Mouse (Mus musculus): ENCODE results near the gene Grap2. TPM values are rescaled to one million over a fixed set of nuclear protein-coding genes. Genes with fewer than 3 reads are reported as not detected.
"Not testable (repeated sequence)": the region's sequence is repeated elsewhere in the genome, so short reads cannot be mapped to it uniquely, and the experiment has no call there.

The Grap2 gene
- polyA plus RNA-seq, 1 experiment from 2014 or later, result 1.5 TPM

- no peaks in the 10 kb centered on the region for H3K4me1 ChIP-seq (replicated peaks; ENCODE audit: control insufficient read depth, insufficient read depth, low read length)
- no peak overlapping the region for H3K4me2 ChIP-seq (ENCODE audit: low read depth, low read length)
- peaks cover 10% of the 10 kb centered on the region; the same call in 1 of the 2 replicates for H3K27me3 ChIP-seq (ENCODE audit: control insufficient read depth, insufficient read depth, low read depth, low read length)
- no peaks in the 10 kb centered on the region for H3K36me3 ChIP-seq (ENCODE audit: control insufficient read depth, insufficient read depth, low read length)
- no peak overlapping the region for H3K4me3 ChIP-seq (ENCODE audit: low read length)
- no peak for ATAC-seq (ENCODE audit: low read depth)
- H3K9me3 ChIP-seq (ENCODE audit: control insufficient read depth, low read length), result no peaks in the 10 kb centered on the region
- H3K9ac ChIP-seq (ENCODE audit: low read length), result no peak overlapping the region
- no peak overlapping the region for H3K27ac ChIP-seq (ENCODE audit: low read length)
- WGBS, result 88% methylated on average over 17 of the region's 17 CpGs
Observed at GRCm38 (mm10) chr15:80574211-80575040, 2.0 kb downstream of the Grap2 start.

DNA sequence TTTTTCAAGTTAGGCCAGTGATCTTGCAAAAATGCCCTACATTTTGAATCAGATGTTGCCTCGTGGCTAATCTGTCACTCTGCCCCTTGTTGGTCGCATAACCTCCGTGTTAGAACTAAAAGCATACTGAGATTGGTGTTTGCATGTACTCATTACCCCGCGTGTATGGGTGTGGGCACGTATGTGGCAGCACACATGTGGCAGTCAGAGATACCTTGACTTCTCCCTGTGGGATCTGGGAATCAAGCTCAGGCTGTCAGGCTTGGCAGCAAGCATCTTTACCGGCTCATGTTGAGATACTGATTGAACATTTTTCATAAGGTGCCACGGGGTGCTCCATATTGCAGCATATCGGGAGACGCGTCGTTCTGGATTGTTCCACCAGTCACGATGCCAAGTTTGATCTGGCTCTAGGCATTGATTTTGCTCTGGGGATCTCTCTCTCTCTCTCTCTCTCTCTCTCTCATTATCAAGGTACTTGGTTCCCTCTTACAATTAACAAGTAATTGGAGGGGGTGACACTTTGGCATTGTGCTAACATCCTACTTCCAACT, 3.5 kb downstream of the Grap2 start:
- 87% methylated on average over 13 of the region's 13 CpGs for WGBS

DNA sequence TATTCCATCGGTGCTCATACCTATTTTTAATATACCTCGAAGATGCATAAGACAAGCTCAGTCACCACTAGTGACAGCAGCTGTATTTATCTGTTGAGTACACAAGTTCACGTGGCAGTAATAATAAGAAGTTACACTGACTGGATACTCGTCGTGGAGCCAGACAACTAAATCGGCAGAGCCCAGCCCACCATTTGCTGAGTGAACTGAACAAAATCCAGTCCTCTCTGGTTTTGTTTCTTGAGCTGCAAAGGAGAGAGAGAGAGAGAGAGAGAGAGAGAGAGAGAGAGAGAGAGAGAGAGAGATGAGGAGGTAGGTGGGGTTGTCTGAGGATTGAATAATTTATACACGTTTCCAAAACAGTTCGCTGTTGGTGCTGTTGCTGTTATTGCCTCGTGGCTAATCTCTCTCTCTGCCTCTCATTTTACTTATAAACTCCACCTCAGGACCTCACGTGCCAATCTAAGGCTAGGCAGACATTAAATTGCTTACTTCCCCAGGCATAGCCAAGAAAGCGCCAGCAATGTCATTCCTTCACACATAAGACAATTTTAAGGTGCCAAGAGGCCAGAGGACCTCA, 4.1 kb downstream of the Grap2 start:
- ATAC-seq (ENCODE audit: low read depth), result no peak
- 76% methylated on average over 11 of the region's 11 CpGs for WGBS

More for the DNA sequence above, 3.5 kb downstream of the Grap2 start:
- Histone ChIP-seq H3K9ac (ENCODE audit: low read length) (no peak overlapping the region), H3K4me2 (ENCODE audit: low read depth, low read length) (no peak overlapping the region), H3K9me3 (ENCODE audit: control insufficient read depth, low read length) (no peaks in the 10 kb centered on the region), H3K27me3 (ENCODE audit: control insufficient read depth, insufficient read depth, low read depth, low read length) (peaks cover 10% of the 10 kb centered on the region; the same call in 1 of the 2 replicates), H3K4me3 (ENCODE audit: low read length) (no peak overlapping the region), H3K27ac (ENCODE audit: low read length) (no peak overlapping the region), H3K36me3 (ENCODE audit: control insufficient read depth, insufficient read depth, low read length) (no peaks in the 10 kb centered on the region), H3K4me1 (replicated peaks; ENCODE audit: control insufficient read depth, insufficient read depth, low read length) (no peaks in the 10 kb centered on the region)
- ATAC-seq (ENCODE audit: low read depth), result no peak

GRCm38 (mm10) chr15:80577166-80577960, 5.0 kb downstream of the Grap2 start:
- Histone ChIP-seq H3K9me3 (ENCODE audit: control insufficient read depth, low read length) (no peaks in the 10 kb centered on the region), H3K9ac (ENCODE audit: low read length) (no peak overlapping the region), H3K27me3 (ENCODE audit: control insufficient read depth, insufficient read depth, low read depth, low read length) (peaks cover 10% of the 10 kb centered on the region; the same call in 1 of the 2 replicates), H3K27ac (ENCODE audit: low read length) (no peak overlapping the region), H3K36me3 (ENCODE audit: control insufficient read depth, insufficient read depth, low read length) (no peaks in the 10 kb centered on the region), H3K4me3 (ENCODE audit: low read length) (no peak overlapping the region), H3K4me2 (ENCODE audit: low read depth, low read length) (no peak overlapping the region), H3K4me1 (replicated peaks; ENCODE audit: control insufficient read depth, insufficient read depth, low read length) (no peaks in the 10 kb centered on the region)
- 25% methylated on average over 22 of the region's 22 CpGs for WGBS
- ATAC-seq (ENCODE audit: low read depth), result no peak

More for the DNA sequence above, 4.1 kb downstream of the Grap2 start:
- Histone ChIP-seq H3K4me1 (replicated peaks; ENCODE audit: control insufficient read depth, insufficient read depth, low read length) (no peaks in the 10 kb centered on the region), H3K27ac (ENCODE audit: low read length) (no peak overlapping the region), H3K4me3 (ENCODE audit: low read length) (no peak overlapping the region), H3K27me3 (ENCODE audit: control insufficient read depth, insufficient read depth, low read depth, low read length) (peaks cover 10% of the 10 kb centered on the region; the same call in 1 of the 2 replicates), H3K9me3 (ENCODE audit: control insufficient read depth, low read length) (no peaks in the 10 kb centered on the region), H3K36me3 (ENCODE audit: control insufficient read depth, insufficient read depth, low read length) (no peaks in the 10 kb centered on the region), H3K9ac (ENCODE audit: low read length) (no peak overlapping the region), H3K4me2 (ENCODE audit: low read depth, low read length) (no peak overlapping the region)

DNA sequence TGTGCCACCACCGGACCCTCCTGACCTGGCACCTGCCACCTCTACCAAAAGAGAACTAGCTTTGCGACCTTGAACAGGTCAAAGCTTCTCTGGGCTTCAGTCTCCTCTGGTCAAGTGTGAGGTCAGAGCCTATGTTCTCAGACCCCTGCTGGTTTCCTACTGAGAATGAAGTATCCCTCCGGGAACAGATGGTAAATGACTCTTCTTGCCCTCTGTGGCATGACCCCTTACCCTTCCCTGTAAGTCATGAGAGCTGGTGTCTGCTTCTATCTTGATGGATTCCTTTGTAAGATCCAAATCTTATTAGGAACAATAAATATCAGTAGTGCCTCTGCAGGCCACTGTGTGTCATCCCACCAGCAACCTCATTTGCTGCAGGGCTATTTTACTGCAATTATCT, 6.7 kb downstream of the Grap2 start:
- no peaks in the 10 kb centered on the region for H3K9me3 ChIP-seq (ENCODE audit: control insufficient read depth, low read length)
- no peak overlapping the region for H3K27ac ChIP-seq (ENCODE audit: low read length)
- H3K9ac ChIP-seq (ENCODE audit: low read length), result no peak overlapping the region
- H3K4me3 ChIP-seq (ENCODE audit: low read length), result no peak overlapping the region
- peaks cover 8% of the 10 kb centered on the region; the same call in 1 of the 2 replicates for H3K27me3 ChIP-seq (ENCODE audit: control insufficient read depth, insufficient read depth, low read depth, low read length)
- no peak for ATAC-seq (ENCODE audit: low read depth)
- no peaks in the 10 kb centered on the region for H3K36me3 ChIP-seq (ENCODE audit: control insufficient read depth, insufficient read depth, low read length)
- H3K4me2 ChIP-seq (ENCODE audit: low read depth, low read length), result no peak overlapping the region
- H3K4me1 ChIP-seq (replicated peaks; ENCODE audit: control insufficient read depth, insufficient read depth, low read length), result no peaks in the 10 kb centered on the region
- 39% methylated on average over 3 of the region's 3 CpGs for WGBS

GRCm38 (mm10) chr15:80580585-80580984, 8.2 kb downstream of the Grap2 start:
- not testable (repeated sequence) for H3K4me3 ChIP-seq (ENCODE audit: low read length); H3K4me1 ChIP-seq (replicated peaks; ENCODE audit: control insufficient read depth, insufficient read depth, low read length); H3K36me3 ChIP-seq (ENCODE audit: control insufficient read depth, insufficient read depth, low read length); H3K4me2 ChIP-seq (ENCODE audit: low read depth, low read length); H3K9me3 ChIP-seq (ENCODE audit: control insufficient read depth, low read length); H3K27ac ChIP-seq (ENCODE audit: low read length); H3K27me3 ChIP-seq (ENCODE audit: control insufficient read depth, insufficient read depth, low read depth, low read length); ATAC-seq (ENCODE audit: low read depth); H3K9ac ChIP-seq (ENCODE audit: low read length)
- WGBS, result 46% methylated on average over 1 of the region's 1 CpGs

GRCm38 (mm10) chr15:80582581-80583495, 10.4 kb downstream of the Grap2 start:
- H3K27me3 ChIP-seq (ENCODE audit: control insufficient read depth, insufficient read depth, low read depth, low read length), result no peaks in the 10 kb centered on the region
- H3K4me1 ChIP-seq (replicated peaks; ENCODE audit: control insufficient read depth, insufficient read depth, low read length), result no peaks in the 10 kb centered on the region
- 48% methylated on average over 20 of the region's 20 CpGs for WGBS
- no peak overlapping the region for H3K4me2 ChIP-seq (ENCODE audit: low read depth, low read length)
- H3K9me3 ChIP-seq (ENCODE audit: control insufficient read depth, low read length), result no peaks in the 10 kb centered on the region
- no peak overlapping the region for H3K9ac ChIP-seq (ENCODE audit: low read length)
- H3K27ac ChIP-seq (ENCODE audit: low read length), result no peak overlapping the region
- no peak for ATAC-seq (ENCODE audit: low read depth)
- H3K4me3 ChIP-seq (ENCODE audit: low read length), result no peak overlapping the region
- no peaks in the 10 kb centered on the region for H3K36me3 ChIP-seq (ENCODE audit: control insufficient read depth, insufficient read depth, low read length)

DNA sequence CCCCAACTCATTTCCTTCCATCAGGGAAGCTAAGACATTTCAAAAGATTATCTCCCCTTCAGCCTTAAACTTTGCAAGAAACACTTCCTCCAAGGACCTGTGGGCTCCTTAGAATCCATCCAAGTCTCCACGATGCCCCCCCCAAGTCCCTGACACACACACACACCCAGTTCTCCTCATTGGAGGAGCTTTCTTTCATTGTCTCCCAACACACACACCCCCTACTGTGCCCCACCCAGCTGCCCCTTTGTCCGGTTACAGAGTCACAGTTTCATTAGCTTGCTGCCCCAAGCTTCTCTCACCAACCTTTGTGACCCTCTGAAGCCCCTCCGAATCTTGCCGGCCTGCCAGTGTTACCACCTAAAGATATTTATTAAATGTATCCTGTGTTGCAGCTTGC, 13.9 kb downstream of the Grap2 start:
- H3K4me2 ChIP-seq (ENCODE audit: low read depth, low read length), result no peak overlapping the region
- H3K9me3 ChIP-seq (ENCODE audit: control insufficient read depth, low read length), result no peaks in the 10 kb centered on the region
- ATAC-seq (ENCODE audit: low read depth), result no peak
- WGBS, result 32% methylated on average over 4 of the region's 4 CpGs
- no peak overlapping the region for H3K9ac ChIP-seq (ENCODE audit: low read length)
- no peaks in the 10 kb centered on the region for H3K36me3 ChIP-seq (ENCODE audit: control insufficient read depth, insufficient read depth, low read length)
- no peak overlapping the region for H3K27ac ChIP-seq (ENCODE audit: low read length)
- H3K4me1 ChIP-seq (replicated peaks; ENCODE audit: control insufficient read depth, insufficient read depth, low read length), result no peaks in the 10 kb centered on the region
- H3K4me3 ChIP-seq (ENCODE audit: low read length), result no peak overlapping the region
- H3K27me3 ChIP-seq (ENCODE audit: control insufficient read depth, insufficient read depth, low read depth, low read length), result no peaks in the 10 kb centered on the region
